Mouse (Mus musculus) stomach, embryonic 15.5 days (tissue): Measurements from ENCODE around the gene Colq. TPM values are rescaled to one million over a fixed set of nuclear protein-coding genes. Genes with fewer than 3 reads are reported as not detected.

ENCODE experiments used
- ATAC-seq: fragments of 200-750 bp; cut with Nextera tagmentation; 2 replicates; pipeline ENCODE4 v1.8.0; 2017; ENCODE audit warnings: low read depth, moderate number of reproducible peaks, moderate TSS enrichment; ENCODE audit not compliant: insufficient read depth, low FRiP score
- H3K27ac ChIP-seq: fragments of 300-500 bp; sonication (generic); 2 replicates; pipeline ENCODE4 v1.5.1; 2015; ENCODE audit warnings: mild to moderate bottlenecking, inconsistent platforms
- H3K27me3 ChIP-seq: fragments of 300-500 bp; sonication (generic); replicated peaks from 2 replicates; pipeline ENCODE4 v1.6.1; 2015; ENCODE audit warnings: inconsistent platforms
- H3K36me3 ChIP-seq: fragments of 300-500 bp; sonication (generic); 2 replicates; pipeline ENCODE4 v1.6.1; 2015; ENCODE audit warnings: inconsistent platforms
- H3K4me1 ChIP-seq: fragments of 300-500 bp; sonication (generic); 2 replicates; pipeline ENCODE4 v1.6.1; 2015; ENCODE audit warnings: inconsistent platforms
- H3K4me2 ChIP-seq: fragments of 300-500 bp; sonication (generic); 2 replicates; pipeline ENCODE4 v1.6.1; 2015; ENCODE audit warnings: mild to moderate bottlenecking, inconsistent platforms
- H3K4me3 ChIP-seq: fragments of 300-500 bp; sonication (generic); replicated peaks from 2 replicates; pipeline ENCODE4 v1.5.1; 2015; ENCODE audit warnings: inconsistent platforms
- H3K9ac ChIP-seq: fragments of 300-500 bp; sonication (generic); 2 replicates; pipeline ENCODE4 v1.6.1; 2015; ENCODE audit warnings: inconsistent platforms
- H3K9me3 ChIP-seq: fragments of 300-500 bp; sonication (generic); 2 replicates; pipeline ENCODE4 v1.6.1; 2016; ENCODE audit warnings: inconsistent platforms
- WGBS: fragments of 180-500 bp; shearing (Covaris S2); methylation state at CpG from one replicate; pipeline ENCODE4 v1.1.7; 2015; 5-methylcytosine and 5-hydroxymethylcytosine counted together
- polyA plus RNA-seq: library from polyadenylated mRNA; unstranded; fragments of >200 nt; fragmentation: Nextera tagmentation; extraction: Ambion mirVana; gene quantifications from 2 replicates; pipeline ENCODE4 v1.2.1, GENCODE M21; 2015

Colq gene
- polyA plus RNA-seq, 1 experiment from 2014 or later = 0.63 TPM

- no peaks in the 10 kb centered on the region for H3K27me3 ChIP-seq
- H3K4me3 ChIP-seq = no peak overlapping the region
- no peaks in the 10 kb centered on the region for H3K9me3 ChIP-seq
- WGBS = 93% methylated on average over 2 of the region's 2 CpGs
- H3K27ac ChIP-seq = no peak overlapping the region
- no peak for ATAC-seq
- no peak overlapping the region for H3K9ac ChIP-seq
- H3K4me2 ChIP-seq = no peak overlapping the region
- H3K36me3 ChIP-seq = peaks cover 40% of the 10 kb centered on the region
- H3K4me1 ChIP-seq = no peaks in the 10 kb centered on the region
Measured at GRCm38 (mm10) chr14:31509911-31510310, 81.2 kb downstream of the Colq start.

DNA sequence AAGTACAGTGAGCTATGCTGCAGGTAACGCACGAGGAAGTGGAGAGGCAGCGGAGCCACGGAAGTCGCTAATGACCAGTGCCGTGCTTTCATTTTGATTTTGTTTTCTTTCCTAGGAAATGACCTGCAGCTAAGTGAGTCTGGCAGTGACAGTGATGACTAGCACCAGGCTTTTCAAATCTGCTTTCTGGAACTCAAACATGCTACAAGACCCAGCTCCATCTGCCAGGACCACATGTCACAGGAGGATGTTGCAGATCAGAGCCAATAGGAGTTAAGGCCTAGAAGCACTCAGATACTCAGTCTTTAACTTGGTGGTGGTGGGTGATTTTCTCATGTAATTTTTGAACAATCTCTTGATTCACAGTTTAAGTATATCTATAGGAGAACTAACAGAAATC lies 84.7 kb downstream of the Colq start:
- Histone ChIP-seq H3K4me3 (no peak overlapping the region), H3K4me2 (no peak overlapping the region), H3K27ac (no peak overlapping the region), H3K9me3 (no peaks in the 10 kb centered on the region), H3K27me3 (no peaks in the 10 kb centered on the region), H3K36me3 (peaks cover 69% of the 10 kb centered on the region), H3K4me1 (no peaks in the 10 kb centered on the region), H3K9ac (no peak overlapping the region)
- 94% methylated on average over 6 of the region's 6 CpGs for WGBS
- no peak for ATAC-seq

DNA sequence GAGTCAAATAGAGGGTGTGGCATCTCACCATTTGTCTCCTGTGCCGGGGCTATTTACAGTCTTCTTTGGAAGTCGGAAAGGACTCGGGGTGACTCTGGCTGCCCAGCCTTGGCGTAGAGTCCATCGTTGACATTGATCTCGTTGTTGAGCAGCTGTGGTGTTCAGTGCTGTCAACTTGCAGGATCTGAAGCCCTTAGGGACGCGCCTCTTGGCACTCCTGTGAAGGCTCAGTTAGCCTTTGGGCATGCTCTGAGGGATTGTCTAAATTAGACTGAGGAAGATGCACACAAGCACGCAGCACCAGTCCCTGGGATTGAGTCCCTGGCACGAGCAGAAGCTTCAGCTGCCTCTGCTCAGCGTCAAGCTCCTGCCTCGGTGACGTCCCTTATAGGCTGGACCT lies 87.7 kb downstream of the Colq start:
- Histone ChIP-seq H3K36me3 (peaks cover 77% of the 10 kb centered on the region), H3K4me3 (no peak overlapping the region), H3K9ac (no peak overlapping the region), H3K27me3 (no peaks in the 10 kb centered on the region), H3K4me2 (no peak overlapping the region), H3K9me3 (no peaks in the 10 kb centered on the region), H3K27ac (no peak overlapping the region), H3K4me1 (no peaks in the 10 kb centered on the region)
- no peak for ATAC-seq
- 83% methylated on average over 13 of the region's 13 CpGs for WGBS

DNA sequence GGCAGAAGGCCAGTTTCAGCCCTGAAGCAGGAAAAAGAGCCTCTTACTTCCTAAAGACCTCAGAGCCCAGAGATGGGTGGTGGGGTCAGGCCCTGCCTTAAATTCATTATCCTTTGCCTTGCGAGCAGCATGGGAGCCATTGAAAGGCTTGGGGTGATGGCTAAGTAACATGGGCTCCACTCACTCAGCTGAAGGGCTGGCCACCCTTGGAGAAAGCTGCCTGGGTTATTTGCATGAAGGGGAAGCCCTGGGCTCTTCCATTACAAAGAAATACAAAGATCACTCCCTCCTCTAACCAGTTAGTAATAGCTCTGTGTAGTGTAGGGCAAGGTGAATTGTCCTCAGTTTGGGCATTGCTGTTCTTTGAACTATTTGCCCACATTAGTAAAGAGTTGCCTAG lies 91.6 kb downstream of the Colq start:
- Histone ChIP-seq H3K4me2 (no peak overlapping the region), H3K27ac (no peak overlapping the region), H3K27me3 (no peaks in the 10 kb centered on the region), H3K9ac (no peak overlapping the region), H3K4me3 (no peak overlapping the region), H3K9me3 (no peaks in the 10 kb centered on the region), H3K36me3 (peaks cover 49% of the 10 kb centered on the region), H3K4me1 (peaks cover 10% of the 10 kb centered on the region)
- WGBS = 78% methylated on average over 1 of the region's 1 CpGs
- no peak for ATAC-seq

DNA sequence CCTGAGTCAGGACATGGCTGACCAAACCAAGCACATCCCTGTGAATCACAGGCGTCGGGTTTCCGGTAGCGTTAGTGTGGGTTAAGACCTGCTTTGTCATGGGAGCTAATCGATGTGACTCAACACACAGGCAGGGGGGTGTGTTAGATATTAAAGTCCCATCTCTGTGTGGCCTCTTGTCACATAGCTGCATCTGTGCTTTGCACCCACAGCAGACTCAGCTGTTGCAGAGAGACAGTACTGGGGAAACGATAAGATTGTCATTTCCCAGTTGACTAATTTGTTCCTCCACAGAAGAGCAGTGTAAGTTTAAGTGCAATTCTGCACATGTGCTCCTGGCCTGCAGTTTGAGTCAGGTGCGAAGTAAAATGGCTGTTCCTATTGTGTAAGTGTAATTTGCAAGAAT lies 94.9 kb downstream of the Colq start:
- WGBS = 31% methylated on average over 7 of the region's 7 CpGs
- H3K36me3 ChIP-seq = peaks cover 26% of the 10 kb centered on the region
- no peak overlapping the region; the same call in 1 of the 2 replicates for H3K27ac ChIP-seq
- no peaks in the 10 kb centered on the region for H3K27me3 ChIP-seq
- peak overlapping the region; percentile 93 for H3K4me3 ChIP-seq
- no peaks in the 10 kb centered on the region for H3K9me3 ChIP-seq
- ATAC-seq = peak; percentile 67; the same call in 1 of the 2 replicates
- peaks cover 16% of the 10 kb centered on the region for H3K4me1 ChIP-seq
- peak overlapping the region; percentile 81 for H3K4me2 ChIP-seq
- peak overlapping the region; percentile 88; the same call in 1 of the 2 replicates for H3K9ac ChIP-seq

- Histone ChIP-seq H3K27ac (peak overlapping the region; percentile 92), H3K9me3 (no peaks in the 10 kb centered on the region), H3K9ac (peak overlapping the region; percentile 88), H3K27me3 (no peaks in the 10 kb centered on the region), H3K4me1 (peaks cover 16% of the 10 kb centered on the region), H3K4me3 (peak overlapping the region; percentile 93), H3K4me2 (peak overlapping the region; percentile 81), H3K36me3 (peaks cover 24% of the 10 kb centered on the region)
- ATAC-seq = no peak
- WGBS = 2% methylated on average over 8 of the region's 8 CpGs
Measured at GRCm38 (mm10) chr14:31495538-31495937, 95.6 kb downstream of the Colq start.

- Histone ChIP-seq H3K27ac (peak within 1 kb of the TSS; percentile 92), H3K4me1 (peaks cover 16% of the 10 kb centered on the region), H3K9ac (peak within 1 kb of the TSS; percentile 88), H3K36me3 (peaks cover 21% of the 10 kb centered on the region), H3K9me3 (no peaks in the 10 kb centered on the region), H3K4me3 (peak within 1 kb of the TSS; percentile 93), H3K4me2 (peak within 1 kb of the TSS; percentile 81), H3K27me3 (no peaks in the 10 kb centered on the region)
- 0% methylated on average over 49 of the region's 49 CpGs for WGBS
- peak; percentile 92 for ATAC-seq
Measured at GRCm38 (mm10) chr14:31494975-31495455, 96.1 kb downstream of the Colq start, which contains the start of gene Mettl6. Mettl6 (minus strand) TSS chr14:31495040.

DNA sequence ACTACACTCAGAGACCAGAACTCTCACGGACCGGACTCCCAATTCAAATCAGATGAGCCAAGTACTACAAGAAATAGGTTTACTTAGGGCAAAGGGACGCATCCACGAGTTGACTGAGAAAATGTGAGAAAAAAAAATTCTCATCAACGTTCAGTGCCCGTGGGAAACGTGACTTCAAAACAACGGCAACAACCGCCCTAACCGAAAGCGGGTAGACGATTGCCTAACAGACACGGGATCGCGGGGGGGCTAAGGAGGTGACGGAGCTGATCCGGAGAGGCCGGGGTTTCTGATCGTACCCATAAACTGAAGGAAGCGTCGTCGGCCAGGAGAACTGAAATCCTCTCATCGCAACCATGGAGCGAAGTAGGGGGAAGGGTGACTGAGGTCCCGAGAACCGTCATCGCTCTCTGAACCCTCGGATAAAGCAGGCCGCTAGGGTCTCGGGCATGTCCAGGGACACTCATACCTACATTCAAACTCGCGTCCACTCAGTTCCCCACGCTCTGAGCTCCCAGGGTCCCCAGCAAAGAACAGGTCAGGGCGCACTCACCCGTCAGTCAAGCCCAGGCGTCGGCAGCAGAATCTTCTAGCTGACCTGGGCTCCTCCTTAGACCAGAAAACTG lies 96.7 kb downstream of the Colq start, which contains the start of gene Eaf1:
Gene Eaf1, plus strand, starts transcription at position 51 of the 626 bp plus-strand sequence.
- Histone ChIP-seq H3K9me3 (no peaks in the 10 kb centered on the region), H3K4me3 (peak within 1 kb of the TSS; percentile 93), H3K4me2 (peak within 1 kb of the TSS; percentile 81), H3K27ac (peak within 1 kb of the TSS; percentile 92), H3K9ac (peak within 1 kb of the TSS; percentile 88), H3K36me3 (peaks cover 19% of the 10 kb centered on the region), H3K4me1 (peaks cover 16% of the 10 kb centered on the region), H3K27me3 (no peaks in the 10 kb centered on the region)
- peak; percentile 48; the same call in 1 of the 2 replicates for ATAC-seq
- under 1% methylated on average over 37 of the region's 37 CpGs for WGBS

- Histone ChIP-seq H3K36me3 (peaks cover 23% of the 10 kb centered on the region), H3K9ac (peak overlapping the region; percentile 88), H3K4me2 (peak overlapping the region; percentile 81), H3K9me3 (no peaks in the 10 kb centered on the region), H3K4me3 (peak overlapping the region; percentile 93), H3K27ac (no peak overlapping the region), H3K27me3 (no peaks in the 10 kb centered on the region), H3K4me1 (peaks cover 16% of the 10 kb centered on the region)
- no peak for ATAC-seq
- 31% methylated on average over 9 of the region's 9 CpGs for WGBS
Measured at GRCm38 (mm10) chr14:31493901-31494300, 97.2 kb downstream of the Colq start.

DNA sequence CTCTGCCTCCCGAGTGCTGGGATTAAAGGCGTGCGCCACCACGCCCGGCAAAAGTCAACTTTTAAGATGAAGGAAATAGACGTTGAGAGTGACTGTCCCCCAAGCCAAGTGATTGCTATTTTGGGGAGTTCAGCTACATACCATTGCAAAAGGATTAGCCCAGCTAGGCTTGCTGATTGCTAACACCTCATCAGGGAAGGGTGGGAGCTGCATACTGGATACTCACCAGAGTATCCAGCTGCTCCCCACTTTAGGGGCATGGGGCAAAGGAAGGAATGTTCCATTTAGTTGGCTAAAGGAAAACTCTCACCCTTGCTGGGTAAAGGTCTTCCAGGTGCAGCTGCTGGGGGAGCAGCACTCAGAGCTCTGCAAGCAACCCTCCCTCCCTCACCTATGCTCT lies 103.1 kb downstream of the Colq start:
- Histone ChIP-seq H3K9ac (no peak overlapping the region), H3K9me3 (no peaks in the 10 kb centered on the region), H3K36me3 (peaks cover 57% of the 10 kb centered on the region), H3K4me1 (no peaks in the 10 kb centered on the region), H3K27ac (no peak overlapping the region), H3K4me3 (no peak overlapping the region), H3K4me2 (no peak overlapping the region), H3K27me3 (no peaks in the 10 kb centered on the region)
- ATAC-seq = no peak
- WGBS = 94% methylated on average over 6 of the region's 6 CpGs

GRCm38 (mm10) chr14:31486465-31486864 lies 104.7 kb downstream of the Colq start:
- Histone ChIP-seq H3K4me2 (no peak overlapping the region), H3K4me3 (no peak overlapping the region), H3K9me3 (no peaks in the 10 kb centered on the region), H3K36me3 (peaks cover 69% of the 10 kb centered on the region), H3K27me3 (no peaks in the 10 kb centered on the region), H3K4me1 (no peaks in the 10 kb centered on the region), H3K9ac (no peak overlapping the region), H3K27ac (no peak overlapping the region)
- WGBS = 78% methylated on average over 4 of the region's 4 CpGs
- ATAC-seq = no peak

GRCm38 (mm10) chr14:31482417-31482816 lies 108.7 kb downstream of the Colq start:
- H3K36me3 ChIP-seq = peaks cover 72% of the 10 kb centered on the region
- no peak overlapping the region for H3K4me3 ChIP-seq
- 88% methylated on average over 5 of the region's 5 CpGs for WGBS
- no peaks in the 10 kb centered on the region for H3K4me1 ChIP-seq
- no peak overlapping the region for H3K9ac ChIP-seq
- H3K4me2 ChIP-seq = no peak overlapping the region
- ATAC-seq = no peak
- no peaks in the 10 kb centered on the region for H3K9me3 ChIP-seq
- no peak overlapping the region for H3K27ac ChIP-seq
- H3K27me3 ChIP-seq = no peaks in the 10 kb centered on the region
